In the genomic region with DNA sequence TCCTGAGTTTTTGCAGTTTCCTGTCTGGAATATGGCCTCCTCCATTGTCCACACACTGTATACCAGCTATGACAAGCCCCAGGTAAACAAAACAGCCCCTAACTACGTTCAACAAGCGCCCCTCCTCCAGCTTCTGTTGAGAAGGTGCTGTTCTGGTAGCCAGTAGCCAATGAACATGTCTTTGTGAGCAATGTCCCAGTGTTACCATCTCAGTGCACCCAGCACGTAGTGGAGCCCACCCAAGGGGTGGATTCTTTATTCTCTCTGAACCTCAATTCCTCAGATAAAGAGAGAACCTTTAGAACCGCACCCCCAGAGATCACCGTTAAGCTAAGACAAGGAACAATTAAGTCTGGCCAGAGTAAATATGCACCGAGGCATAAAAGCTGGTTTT, we compare ENCODE assay signal across 8 mouse cellular contexts. TPM values are rescaled to one million over a fixed set of nuclear protein-coding genes. Genes with fewer than 3 reads are reported as not detected.
DNase-seq lines count a peak whose midpoint lies in the region; ATAC-seq lines count a peak whose summit lies in the region.

No protein-coding gene starts in this region.

- no peaks in the 10 kb centered on the region for H3K9me3 ChIP-seq in lung, embryonic 16.5 days (ENCODE audit: control insufficient read depth, low read length)
- no peaks in the 10 kb centered on the region for H3K9me3 ChIP-seq in embryonic facial prominence, embryonic 11.5 days (replicated peaks; ENCODE audit: control insufficient read depth, low read length)
- H3K9me3 ChIP-seq in hindbrain, embryonic 16.5 days (ENCODE audit: control insufficient read depth, low read length): no peaks in the 10 kb centered on the region
- no peaks in the 10 kb centered on the region for H3K9me3 ChIP-seq in megakaryocyte, embryonic 14.5 days

- ATAC-seq in lung, embryonic 16.5 days (ENCODE audit: low read depth): peak; percentile 18
- peak; percentile 1 for ATAC-seq in embryonic facial prominence, embryonic 11.5 days (replicated peaks; ENCODE audit: insufficient number of reproducible peaks, low FRiP score, low TSS enrichment, low read depth)
- peak; percentile 50 for ATAC-seq in hindbrain, embryonic 16.5 days

- 2% methylated on average over 6 of the region's 6 CpGs for WGBS in lung, embryonic 16.5 days
- 1% methylated on average over 6 of the region's 6 CpGs for WGBS in embryonic facial prominence, embryonic 11.5 days
- 3% methylated on average over 6 of the region's 6 CpGs for WGBS in hindbrain, embryonic 16.5 days

- DNase-seq in lung, postnatal 25 days (ENCODE audit: low spot score): no peak
- DNase-seq in embryonic facial prominence, embryonic 11.5 days (ENCODE audit: low spot score): peak; percentile 39
- DNase-seq in urinary bladder, postnatal 14 days (ENCODE audit: low spot score): no peak
- DNase-seq in layer of hippocampus, adult 11-12 months (ENCODE audit: low spot score): no peak
- DNase-seq in left cerebral cortex, adult 11 months (ENCODE audit: low spot score): no peak

- H3K4me2 ChIP-seq in lung, embryonic 16.5 days (ENCODE audit: low read depth, low read length): peak overlapping the region; percentile 76
- peak overlapping the region; percentile 74 for H3K4me2 ChIP-seq in embryonic facial prominence, embryonic 11.5 days (ENCODE audit: low read depth, low read length)
- H3K4me2 ChIP-seq in hindbrain, embryonic 16.5 days (ENCODE audit: low read length): peak overlapping the region; percentile 79

- no peaks in the 10 kb centered on the region for H3K27me3 ChIP-seq in lung, embryonic 16.5 days (ENCODE audit: control insufficient read depth, insufficient read depth, low read depth, low read length)
- H3K27me3 ChIP-seq in embryonic facial prominence, embryonic 11.5 days (ENCODE audit: control insufficient read depth, insufficient read depth, low read length): no peaks in the 10 kb centered on the region
- no peaks in the 10 kb centered on the region for H3K27me3 ChIP-seq in hindbrain, embryonic 16.5 days (replicated peaks; ENCODE audit: control insufficient read depth, insufficient read depth, low read length)
- no peaks in the 10 kb centered on the region for H3K27me3 ChIP-seq in megakaryocyte, embryonic 14.5 days (replicated peaks)

- peaks cover 20% of the 10 kb centered on the region for H3K4me1 ChIP-seq in lung, embryonic 16.5 days (replicated peaks; ENCODE audit: control insufficient read depth, insufficient read depth, low read length)
- no peaks in the 10 kb centered on the region for H3K4me1 ChIP-seq in embryonic facial prominence, embryonic 11.5 days (ENCODE audit: control insufficient read depth, insufficient read depth, low read length)
- H3K4me1 ChIP-seq in hindbrain, embryonic 16.5 days (ENCODE audit: control insufficient read depth, insufficient read depth, low read depth, low read length): peaks cover 26% of the 10 kb centered on the region
- H3K4me1 ChIP-seq in megakaryocyte, embryonic 14.5 days: peaks cover 62% of the 10 kb centered on the region

- peak overlapping the region; percentile 63 for H3K4me3 ChIP-seq in lung, embryonic 16.5 days (ENCODE audit: low read length)
- peak overlapping the region; percentile 75 for H3K4me3 ChIP-seq in embryonic facial prominence, embryonic 11.5 days (ENCODE audit: low read depth, low read length)
- H3K4me3 ChIP-seq in hindbrain, embryonic 16.5 days (ENCODE audit: low read length): peak overlapping the region; percentile 64
- peak overlapping the region; percentile 98 for H3K4me3 ChIP-seq in megakaryocyte, embryonic 14.5 days (replicated peaks)

- peak overlapping the region; percentile 70 for H3K9ac ChIP-seq in lung, embryonic 16.5 days (ENCODE audit: low read length)
- H3K9ac ChIP-seq in embryonic facial prominence, embryonic 11.5 days (replicated peaks; ENCODE audit: low read length): peak overlapping the region; percentile 87
- H3K9ac ChIP-seq in hindbrain, embryonic 16.5 days (ENCODE audit: low read depth, low read length): peak overlapping the region; percentile 95

- no peaks in the 10 kb centered on the region for H3K36me3 ChIP-seq in lung, embryonic 16.5 days (ENCODE audit: control insufficient read depth, insufficient read depth, low read length)
- no peaks in the 10 kb centered on the region for H3K36me3 ChIP-seq in embryonic facial prominence, embryonic 11.5 days (replicated peaks; ENCODE audit: control insufficient read depth, insufficient read depth, low read depth, low read length)
- H3K36me3 ChIP-seq in hindbrain, embryonic 16.5 days (ENCODE audit: control insufficient read depth, insufficient read depth, low read length): no peaks in the 10 kb centered on the region
- peaks cover 12% of the 10 kb centered on the region for H3K36me3 ChIP-seq in megakaryocyte, embryonic 14.5 days (replicated peaks; ENCODE audit: low read length)

- H3K27ac ChIP-seq in lung, embryonic 16.5 days (ENCODE audit: low read length): peak overlapping the region; percentile 68
- H3K27ac ChIP-seq in embryonic facial prominence, embryonic 11.5 days (replicated peaks; ENCODE audit: low read depth, low read length): 0 out of 2 replicates have a peak overlapping the region, but pooled peaks have one; percentile 52
- H3K27ac ChIP-seq in hindbrain, embryonic 16.5 days (ENCODE audit: low read depth, low read length): peak overlapping the region; percentile 93

RNA-seq across cellular contexts. Expression of a gene that starts 0.8 kb away (rescaled TPM):
- polyA plus RNA-seq in lung, embryonic 16.5 days (2015; fragmentation: Nextera tagmentation; extraction: Ambion mirVana): 65.7 and 67.3 TPM in 2 replicates
- 80.9 and 82.0 TPM in 2 replicates for polyA plus RNA-seq in embryonic facial prominence, embryonic 11.5 days (2014; fragmentation: Nextera tagmentation; extraction: Ambion mirVana)
- polyA plus RNA-seq in hindbrain, embryonic 16.5 days (2015; fragmentation: Nextera tagmentation; extraction: Ambion mirVana): 46.5 and 51.4 TPM in 2 replicates
- 32.9 and 40.9 TPM in 2 replicates for polyA plus RNA-seq in megakaryocyte, embryonic 14.5 days (2012; ENCODE audit: insufficient read depth, low replicate concordance)

RNA-seq across cellular contexts. Expression of a gene that starts 38.8 kb away (rescaled TPM):
- 26.1 and 30.7 TPM in 2 replicates for polyA plus RNA-seq in lung, embryonic 16.5 days (2015; fragmentation: Nextera tagmentation; extraction: Ambion mirVana)
- 13.9 and 15.1 TPM in 2 replicates for polyA plus RNA-seq in embryonic facial prominence, embryonic 11.5 days (2014; fragmentation: Nextera tagmentation; extraction: Ambion mirVana)
- 32.3 and 33.9 TPM in 2 replicates for polyA plus RNA-seq in hindbrain, embryonic 16.5 days (2015; fragmentation: Nextera tagmentation; extraction: Ambion mirVana)
- 2.6 and 4.4 TPM in 2 replicates for polyA plus RNA-seq in megakaryocyte, embryonic 14.5 days (2012; ENCODE audit: insufficient read depth, low replicate concordance)

RNA-seq across cellular contexts. Expression of a gene that starts 46.7 kb away (rescaled TPM):
- 43.5 and 44.4 TPM in 2 replicates for polyA plus RNA-seq in lung, embryonic 16.5 days (2015; fragmentation: Nextera tagmentation; extraction: Ambion mirVana)
- polyA plus RNA-seq in embryonic facial prominence, embryonic 11.5 days (2014; fragmentation: Nextera tagmentation; extraction: Ambion mirVana): 110 and 113 TPM in 2 replicates
- polyA plus RNA-seq in hindbrain, embryonic 16.5 days (2015; fragmentation: Nextera tagmentation; extraction: Ambion mirVana): 71.2 and 75.7 TPM in 2 replicates
- 2.8 and 20.2 TPM in 2 replicates for polyA plus RNA-seq in megakaryocyte, embryonic 14.5 days (2012; ENCODE audit: insufficient read depth, low replicate concordance)

RNA-seq across cellular contexts. Expression of a gene that starts 46.8 kb away (rescaled TPM):
- 12.2 and 12.8 TPM in 2 replicates for polyA plus RNA-seq in lung, embryonic 16.5 days (2015; fragmentation: Nextera tagmentation; extraction: Ambion mirVana)
- 15.0 TPM in 2 replicates for polyA plus RNA-seq in embryonic facial prominence, embryonic 11.5 days (2014; fragmentation: Nextera tagmentation; extraction: Ambion mirVana)
- 8.7 and 9.6 TPM in 2 replicates for polyA plus RNA-seq in hindbrain, embryonic 16.5 days (2015; fragmentation: Nextera tagmentation; extraction: Ambion mirVana)
- polyA plus RNA-seq in megakaryocyte, embryonic 14.5 days (2012; ENCODE audit: insufficient read depth, low replicate concordance): 3.1 and 8.1 TPM in 2 replicates
